Mouse (Mus musculus) liver, postnatal 0 days (tissue): ENCODE results near the gene Htra1.

Source experiments
- CTCF ChIP-seq: sonication (generic); IDR thresholded peaks from 2 replicates; pipeline ENCODE4 v1.5.1; 2016; ENCODE audit warnings: antibody characterized with exemption, low read depth
- EP300 ChIP-seq: IDR thresholded peaks from 2 replicates; pipeline ENCODE4 v1.6.1; 2016; ENCODE audit warnings: antibody characterized with exemption, low read depth, mild to moderate bottlenecking

GRCm38 (mm10) chr7:130951004-130951403 is 15.1 kb downstream of the Htra1 start:
- TF ChIP-seq CTCF = no peak
- no peak for TF ChIP-seq EP300
